Mouse (Mus musculus) G1E (cell line): ENCODE results near the gene Crtc1.

Source experiments
- CTCF ChIP-seq: IDR thresholded peaks from 2 replicates; pipeline ENCODE4 v1.5.1; 2012; ENCODE audit warnings: low read depth, low read length, inconsistent platforms, mixed read lengths
- GATA1 ChIP-seq: IDR thresholded peaks from 2 replicates; pipeline ENCODE4 v1.6.1; 2012; ENCODE audit warnings: borderline replicate concordance, low read length, inconsistent platforms, mixed read lengths
- GATA2 ChIP-seq: IDR thresholded peaks from 2 replicates; pipeline ENCODE4 v1.6.1; 2012; ENCODE audit warnings: low read depth, low read length, inconsistent platforms, borderline replicate concordance
- POLR2AphosphoS5 ChIP-seq: IDR thresholded peaks from 2 replicates; pipeline ENCODE4 v1.6.1; 2012; ENCODE audit warnings: low read depth, low read length, inconsistent platforms; ENCODE audit not compliant: insufficient replicate concordance
- TAL1 ChIP-seq: conservative IDR thresholded peaks from 2 replicates; pipeline ENCODE4 v1.6.1; 2012; ENCODE audit warnings: low read depth, low read length, inconsistent platforms, mixed read lengths

- TF ChIP-seq CTCF (no peak), GATA2 (no peak), GATA1 (no peak), POLR2AphosphoS5 (no peak), TAL1 (no peak)
Observed at GRCm38 (mm10) chr8:70471856-70472255, 32.5 kb upstream of the Crtc1 start.
